Mouse (Mus musculus): ENCODE measurements around the gene Wdr45b.
A peak's percentile ranks its signal among the peaks of the same experiment; 100 is the strongest.
"Not testable (repeated sequence)": the region's sequence is repeated elsewhere in the genome, so short reads cannot be mapped to it uniquely, and the experiment has no call there.

Wdr45b gene

GRCm38 (mm10) chr11:121328619-121329018, 25.6 kb downstream of the Wdr45b start:
- DNase-seq (ENCODE audit: extremely low read depth, low read depth, low spot score), result no peak

- no peak for DNase-seq (ENCODE audit: extremely low read depth, low read depth, low spot score)
Measured at GRCm38 (mm10) chr11:121328206-121328605, 26.0 kb downstream of the Wdr45b start.

- no peak for DNase-seq (ENCODE audit: extremely low read depth, low read depth, low spot score)
Measured at GRCm38 (mm10) chr11:121326681-121327080, 27.6 kb downstream of the Wdr45b start.

GRCm38 (mm10) chr11:121326034-121326433, 28.2 kb downstream of the Wdr45b start:
- peak; percentile 42 for DNase-seq (ENCODE audit: extremely low read depth, low read depth, low spot score)

GRCm38 (mm10) chr11:121307712-121308111, 46.5 kb downstream of the Wdr45b start:
- DNase-seq (ENCODE audit: extremely low read depth, low read depth, low spot score), result not testable (repeated sequence)

- no peak for DNase-seq (ENCODE audit: extremely low read depth, low read depth, low spot score)
Measured at GRCm38 (mm10) chr11:121306608-121307007, 47.6 kb downstream of the Wdr45b start.

GRCm38 (mm10) chr11:121305371-121305770, 48.9 kb downstream of the Wdr45b start:
- no peak for DNase-seq (ENCODE audit: extremely low read depth, low read depth, low spot score)

GRCm38 (mm10) chr11:121300265-121300664, 54.0 kb downstream of the Wdr45b start:
- no peak for DNase-seq (ENCODE audit: extremely low read depth, low read depth, low spot score)

GRCm38 (mm10) chr11:121298493-121298892, 55.8 kb downstream of the Wdr45b start:
- DNase-seq (ENCODE audit: extremely low read depth, low read depth, low spot score), result no peak

- no peak for DNase-seq (ENCODE audit: extremely low read depth, low read depth, low spot score)
Measured at GRCm38 (mm10) chr11:121294771-121295170, 59.5 kb downstream of the Wdr45b start.

- DNase-seq (ENCODE audit: extremely low read depth, low read depth, low spot score), result no peak
Measured at GRCm38 (mm10) chr11:121289859-121290258, 64.4 kb downstream of the Wdr45b start.

- DNase-seq (ENCODE audit: extremely low read depth, low read depth, low spot score), result no peak
Measured at GRCm38 (mm10) chr11:121282911-121283310, 71.3 kb downstream of the Wdr45b start.

GRCm38 (mm10) chr11:121278011-121278410, 76.2 kb downstream of the Wdr45b start:
- DNase-seq (ENCODE audit: extremely low read depth, low read depth, low spot score), result no peak

GRCm38 (mm10) chr11:121277516-121277915, 76.7 kb downstream of the Wdr45b start:
- DNase-seq (ENCODE audit: extremely low read depth, low read depth, low spot score), result no peak

All from fat pad, adult 2 months (tissue).